Mouse (Mus musculus): ENCODE data around the gene Fgfr2.

Fgfr2 gene

DNA sequence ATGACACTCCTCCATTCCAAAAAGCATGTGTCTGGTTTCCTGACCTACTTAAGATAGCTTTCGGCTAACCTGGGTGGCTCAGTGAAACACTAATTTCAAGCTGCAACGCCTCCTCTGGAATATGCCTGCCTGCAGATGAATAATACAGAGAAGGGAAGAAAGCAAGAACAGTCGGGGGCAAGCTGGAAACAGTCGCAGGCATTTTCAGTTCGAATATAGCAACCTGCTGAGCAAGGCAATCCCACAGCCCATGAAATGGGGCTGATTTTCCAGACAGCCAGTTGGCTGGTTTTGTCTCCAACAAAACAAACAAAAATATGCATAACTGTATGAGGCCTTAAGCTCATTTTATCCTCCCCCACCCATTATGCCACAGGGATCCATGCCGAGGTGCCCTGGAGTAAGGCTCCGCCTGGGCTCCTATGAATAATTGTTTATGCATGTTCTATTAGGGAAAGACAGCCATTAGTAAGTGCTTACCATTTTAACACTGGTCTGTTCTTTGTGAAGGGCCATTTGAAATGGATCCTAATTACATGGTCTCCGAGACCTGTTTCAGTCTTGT is 2741.7 kb downstream of the Fgfr2 start:
- DNase-seq (ENCODE audit: low spot score): no peak

- no peak for DNase-seq (ENCODE audit: low spot score)
Observed at GRCm38 (mm10) chr7:130380769-130381355, 2742.3 kb downstream of the Fgfr2 start.

DNA sequence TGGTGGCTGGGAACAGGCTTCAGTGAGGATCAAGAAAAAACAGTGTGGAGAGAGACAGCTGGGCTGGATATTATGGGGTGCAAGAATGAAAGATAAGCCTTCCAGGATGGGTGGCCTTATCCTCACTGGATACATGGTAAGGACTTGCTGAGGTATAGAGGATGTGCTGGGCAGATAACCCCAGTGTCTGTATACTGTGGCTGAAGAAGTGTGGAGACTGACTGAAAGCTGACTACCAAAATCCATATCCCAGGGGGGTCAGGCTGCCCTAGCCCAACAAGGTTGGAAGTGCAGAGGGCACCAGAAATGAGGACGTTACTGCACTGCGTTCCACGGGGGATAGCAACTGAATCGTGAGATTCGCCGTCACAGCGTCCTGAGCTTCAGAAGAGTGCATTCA is 2742.8 kb downstream of the Fgfr2 start:
- no peak for DNase-seq (ENCODE audit: low spot score)

DNA sequence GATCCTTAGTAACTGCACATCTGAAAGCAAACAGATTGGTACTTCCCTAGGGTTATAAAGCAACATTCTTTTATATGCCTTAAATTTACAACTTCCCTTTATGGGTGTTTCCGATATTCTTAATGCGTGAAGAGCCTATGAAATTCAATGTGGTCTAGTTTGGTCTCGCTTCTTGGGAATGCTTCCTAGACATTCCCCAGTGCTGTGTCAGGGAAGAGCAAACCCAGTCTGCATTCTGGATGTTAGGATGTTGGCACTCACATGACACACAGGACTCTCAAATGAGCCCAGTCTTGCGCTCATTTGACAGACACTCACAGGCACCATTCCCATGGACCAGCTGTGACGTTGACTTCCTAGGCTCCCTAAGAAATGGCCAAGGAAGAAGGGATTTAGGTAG is 2743.3 kb downstream of the Fgfr2 start:
- no peak for DNase-seq (ENCODE audit: low spot score)

- no peak for DNase-seq (ENCODE audit: low spot score)
Observed at GRCm38 (mm10) chr7:130378308-130378707, 2744.8 kb downstream of the Fgfr2 start.

DNA sequence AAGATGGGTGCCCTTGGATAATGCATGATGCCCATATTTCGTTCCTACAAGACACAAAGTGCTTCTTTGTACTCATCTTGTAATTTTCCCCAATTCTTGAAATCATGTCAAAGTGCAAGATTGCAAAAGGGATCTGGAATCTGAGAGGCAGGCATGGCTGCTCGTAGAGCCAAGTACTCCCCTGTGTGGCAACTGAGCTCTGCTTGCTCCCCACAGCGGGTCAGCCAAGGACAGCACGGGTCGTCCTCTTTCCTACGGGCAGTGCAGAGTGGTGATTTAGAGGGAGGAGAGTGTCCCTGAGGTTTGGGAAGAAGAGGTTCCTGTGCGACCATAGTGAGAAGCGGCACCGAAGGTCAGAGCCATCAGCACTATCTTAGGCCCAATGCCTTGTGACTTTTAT is 2748.8 kb downstream of the Fgfr2 start:
- no peak for DNase-seq (ENCODE audit: low spot score)

DNA sequence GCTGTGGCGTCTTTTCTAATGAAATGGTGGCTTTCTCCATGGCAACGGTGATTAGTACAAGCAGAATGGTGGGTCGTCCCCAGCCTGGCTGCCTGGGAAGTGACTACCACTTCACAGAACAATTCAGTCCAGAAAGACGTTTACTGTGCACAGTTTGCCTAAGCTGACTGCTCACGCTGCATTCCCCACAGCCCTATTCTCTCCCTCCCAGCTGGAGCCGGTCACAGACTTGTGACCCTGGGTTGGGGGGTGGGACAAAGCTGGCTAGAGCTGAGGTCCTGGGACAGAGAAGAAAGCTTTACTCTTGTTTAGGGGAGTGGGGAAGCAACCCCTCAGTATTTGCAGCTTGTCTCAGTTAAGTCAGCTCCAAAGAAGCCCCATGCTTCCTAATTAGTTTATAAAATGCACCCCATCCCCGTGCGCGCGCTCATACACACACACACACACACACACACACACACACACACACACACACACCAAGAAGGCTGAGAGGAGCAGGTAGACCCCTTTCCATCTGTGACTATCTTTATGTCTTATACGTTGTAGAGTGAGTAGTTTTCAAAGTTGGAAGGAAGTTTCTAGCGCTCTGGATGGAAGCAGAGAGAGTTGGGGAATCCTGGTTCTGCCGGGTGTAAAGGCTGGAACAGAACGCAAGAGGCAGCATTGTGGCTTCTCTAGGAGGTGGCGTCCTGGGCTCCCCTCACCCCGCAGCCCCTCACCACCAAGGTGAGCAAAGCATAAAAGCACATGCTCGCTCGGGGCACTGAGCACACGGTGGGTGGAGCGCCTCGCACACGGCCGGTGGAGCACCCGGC is 2754.1 kb downstream of the Fgfr2 start:
- no peak for DNase-seq (ENCODE audit: low spot score)

DNA sequence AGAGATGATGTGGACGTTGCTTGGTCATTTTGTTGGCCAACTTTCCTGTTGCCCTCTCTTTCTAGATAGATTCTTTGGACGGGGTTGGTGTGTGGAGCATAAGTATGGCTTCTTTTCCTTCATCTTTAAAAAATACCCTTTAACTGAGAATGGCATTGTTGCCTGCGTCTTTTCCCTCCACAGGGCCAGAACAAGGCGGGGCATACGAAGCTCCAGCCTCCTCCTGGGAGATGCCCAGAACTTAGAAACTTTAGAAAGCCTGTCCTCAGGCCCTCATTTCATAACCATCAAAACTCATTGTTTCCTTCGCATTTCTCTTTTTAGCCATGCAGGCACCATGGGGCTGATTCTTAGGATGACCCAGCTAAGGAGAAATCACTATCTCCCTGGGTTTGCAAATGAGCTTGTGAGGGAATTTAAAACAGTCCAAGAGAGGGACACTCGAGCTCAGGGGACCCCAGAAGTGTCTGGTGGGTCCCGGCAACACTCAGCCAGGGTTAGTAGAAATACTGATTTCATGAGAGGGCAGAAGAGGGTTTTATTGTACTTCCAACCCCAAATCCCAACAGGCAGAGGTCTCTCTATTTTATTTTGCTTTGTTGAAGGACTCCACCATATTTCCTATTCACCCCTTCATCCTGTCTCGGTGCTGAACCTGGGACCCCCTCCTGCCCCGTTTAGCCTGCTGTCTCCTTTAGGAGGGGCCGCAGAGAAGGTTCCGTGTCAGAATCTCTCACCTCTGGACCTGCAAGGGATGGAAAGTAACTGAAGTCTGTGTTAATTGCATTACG is 2754.9 kb downstream of the Fgfr2 start:
- DNase-seq (ENCODE audit: low spot score): no peak

- no peak for DNase-seq (ENCODE audit: low spot score)
Observed at GRCm38 (mm10) chr7:130367222-130368035, 2755.7 kb downstream of the Fgfr2 start.

- DNase-seq (ENCODE audit: low spot score): no peak
Observed at GRCm38 (mm10) chr7:130365711-130366110, 2757.4 kb downstream of the Fgfr2 start.

- no peak for DNase-seq (ENCODE audit: low spot score)
Observed at GRCm38 (mm10) chr7:130340412-130341152, 2782.6 kb downstream of the Fgfr2 start.

DNA sequence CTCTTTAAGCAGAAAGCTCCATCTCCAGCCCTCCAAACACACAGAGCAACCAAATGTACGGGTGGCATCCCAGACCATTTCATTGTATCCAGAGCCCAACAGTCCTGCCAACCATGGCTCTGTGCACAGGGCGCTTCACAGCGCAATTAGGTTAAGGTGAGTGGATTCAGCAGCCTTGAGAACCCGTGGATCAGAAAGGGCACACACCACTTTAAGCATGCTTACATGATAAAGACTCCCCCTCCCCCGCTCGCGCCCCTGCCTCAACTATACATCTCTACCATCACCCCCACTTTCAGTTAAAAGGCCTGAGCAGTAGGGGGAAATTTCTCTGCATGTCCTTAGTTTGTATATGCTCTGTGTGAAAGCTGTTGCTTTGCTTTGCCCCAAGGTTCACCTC is 2785.5 kb downstream of the Fgfr2 start:
- no peak for DNase-seq (ENCODE audit: low spot score)

DNA sequence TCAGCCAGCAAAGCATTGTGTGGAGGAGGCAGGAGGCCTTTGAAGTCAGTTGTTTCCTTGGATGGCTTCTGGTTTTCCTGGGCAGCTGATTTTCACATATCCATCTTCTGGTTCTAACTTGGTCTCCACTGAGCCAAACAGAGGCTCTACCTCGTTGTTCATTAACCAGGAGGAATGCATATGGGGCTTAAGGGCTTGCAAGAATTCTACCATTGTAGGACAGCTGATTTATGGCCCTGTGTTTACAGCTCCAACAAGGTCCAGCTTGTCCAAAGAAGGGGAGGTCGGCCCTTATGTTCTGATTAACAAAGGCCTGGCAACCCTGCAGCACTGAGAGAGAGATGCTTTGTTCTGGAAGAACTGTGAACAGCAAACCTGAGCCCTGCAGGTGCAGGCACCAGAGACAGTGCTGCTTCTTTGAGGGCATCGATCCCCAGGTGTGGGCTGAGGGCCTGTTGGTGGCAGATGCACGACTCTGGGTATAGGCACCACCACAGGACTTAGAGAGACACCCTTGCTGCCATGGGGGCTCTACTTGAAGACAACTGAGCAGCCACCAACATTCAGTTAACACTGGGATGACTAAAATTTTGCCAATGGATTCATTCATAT is 2787.6 kb downstream of the Fgfr2 start:
- no peak for DNase-seq (ENCODE audit: low spot score)

DNA sequence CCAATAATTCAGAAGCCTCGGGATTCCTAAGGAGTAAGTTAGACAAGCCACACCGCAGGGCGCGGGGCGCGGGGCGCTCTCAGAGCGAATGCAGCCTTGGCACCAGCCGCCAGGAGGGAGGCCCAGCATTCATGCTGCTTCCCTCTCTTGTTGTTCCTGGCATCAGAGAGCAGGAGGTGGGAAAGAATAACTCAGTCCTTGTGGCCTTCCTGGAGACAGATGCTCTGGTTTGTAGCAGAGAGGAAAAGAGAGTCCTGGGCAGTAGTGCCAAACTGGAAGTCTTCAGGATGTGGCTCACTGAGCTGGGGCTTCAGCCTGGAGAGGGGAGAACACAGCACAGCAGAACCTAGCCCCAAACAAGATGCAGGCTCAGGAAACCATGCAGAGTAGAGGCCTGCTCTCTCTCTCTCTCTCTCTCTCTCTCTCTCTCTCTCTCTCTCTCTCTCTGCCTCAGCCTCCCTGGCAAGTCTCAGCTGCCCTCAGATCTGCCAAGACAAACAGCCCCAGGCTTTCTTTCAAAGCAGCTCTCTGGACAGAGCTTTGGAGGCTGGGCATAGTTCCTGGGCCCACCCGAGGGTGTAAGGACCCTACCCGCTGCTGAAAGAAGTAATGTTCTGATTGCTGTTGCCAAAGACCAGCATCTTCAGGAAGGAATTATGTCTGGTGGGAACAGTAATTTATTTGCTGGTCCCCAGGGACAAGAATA is 2790.5 kb downstream of the Fgfr2 start:
- DNase-seq (ENCODE audit: low spot score): no peak

DNA sequence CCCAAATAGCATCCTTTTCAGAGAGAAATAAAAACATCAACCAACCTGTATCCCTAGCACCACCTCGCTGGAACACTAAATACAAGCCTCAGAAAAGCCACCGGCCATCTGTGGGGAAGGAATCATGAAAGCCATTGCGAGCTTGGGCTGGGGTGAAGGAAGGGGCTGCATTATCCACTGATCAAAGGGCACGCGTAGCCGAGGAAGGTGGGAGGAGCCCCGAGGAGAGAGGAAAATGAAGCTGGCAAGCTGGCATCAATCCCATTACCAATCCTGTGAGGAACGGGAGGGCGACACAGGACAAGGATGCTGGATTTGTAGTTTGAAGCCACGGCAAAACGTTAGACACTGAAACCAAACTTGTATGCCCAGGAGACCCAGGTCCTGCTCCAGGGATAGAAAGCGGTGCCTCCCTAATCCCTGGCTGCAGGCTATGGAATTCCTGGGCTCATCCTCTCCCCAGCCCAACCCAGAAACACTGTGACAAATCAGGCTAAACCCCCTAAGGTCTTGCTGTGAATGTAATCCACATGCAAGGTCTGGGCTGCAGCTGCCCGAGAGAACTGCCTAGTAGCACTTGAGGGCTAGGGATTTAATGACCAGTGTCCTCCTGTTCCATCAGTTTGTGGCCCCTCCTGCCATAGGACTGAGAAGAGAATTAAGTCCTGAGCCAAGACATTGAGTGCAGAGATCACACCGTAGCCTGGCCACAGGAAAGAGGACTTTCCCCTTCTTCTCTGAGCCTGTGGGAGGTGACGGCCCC is 2795.4 kb downstream of the Fgfr2 start:
- no peak for DNase-seq (ENCODE audit: low spot score)

- no peak for DNase-seq (ENCODE audit: low spot score)
Observed at GRCm38 (mm10) chr7:130325983-130326433, 2797.1 kb downstream of the Fgfr2 start.

- no peak for DNase-seq (ENCODE audit: low spot score)
Observed at GRCm38 (mm10) chr7:130324716-130325401, 2798.3 kb downstream of the Fgfr2 start.

DNA sequence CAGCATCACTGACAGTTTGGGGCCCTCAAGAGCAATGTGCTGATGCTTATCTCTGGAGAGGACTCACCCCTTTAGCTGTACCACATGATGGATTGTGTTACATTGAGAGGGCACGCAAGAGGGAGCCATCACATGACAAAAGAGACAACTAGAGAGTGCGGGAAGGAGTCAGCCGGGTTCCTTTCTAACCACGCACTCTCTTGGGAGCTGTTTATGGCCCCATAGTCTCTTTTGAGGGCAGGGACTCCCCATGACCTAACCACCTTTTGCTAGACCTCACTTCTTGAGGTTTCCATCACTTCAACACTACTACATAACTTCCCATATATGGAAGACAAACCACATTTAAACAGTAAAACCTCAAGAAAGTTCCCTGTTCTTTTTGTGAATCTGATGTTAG is 2799.4 kb downstream of the Fgfr2 start:
- DNase-seq (ENCODE audit: low spot score): no peak
